Mouse (Mus musculus) intestine, embryonic 14.5 days (tissue): Measurements from ENCODE around the gene Tfip11. TPM values are rescaled to one million over a fixed set of nuclear protein-coding genes. Genes with fewer than 3 reads are reported as not detected.

Experiments
- ATAC-seq: fragments of 200-750 bp; cut with Nextera tagmentation; replicated peaks from 2 replicates; pipeline ENCODE4 v1.8.0; 2017; ENCODE audit warnings: low read depth, moderate number of reproducible peaks, moderate TSS enrichment, moderate library complexity; ENCODE audit not compliant: low FRiP score, low TSS enrichment
- DNase-seq: peaks from one replicate; pipeline ENCODE4 v3.0.0-alpha.2; 2018; ENCODE audit warnings: low spot score
- H3K27ac ChIP-seq: fragments of 300-500 bp; sonication (generic); 2 replicates; pipeline ENCODE4 v1.5.1; 2014; ENCODE audit warnings: low read depth, mild to moderate bottlenecking, control low read depth
- H3K27me3 ChIP-seq: fragments of 300-500 bp; sonication (generic); replicated peaks from 2 replicates; pipeline ENCODE4 v1.6.1; 2014; ENCODE audit warnings: low read length, control low read depth; ENCODE audit not compliant: control insufficient read depth, insufficient read depth
- H3K36me3 ChIP-seq: fragments of 300-500 bp; sonication (generic); 2 replicates; pipeline ENCODE4 v1.6.1; 2014; ENCODE audit warnings: low read length, control low read depth; ENCODE audit not compliant: control insufficient read depth, insufficient read depth
- H3K4me1 ChIP-seq: fragments of 300-500 bp; sonication (generic); replicated peaks from 2 replicates; pipeline ENCODE4 v1.6.1; 2014; ENCODE audit warnings: low read length, control low read depth, mixed read lengths; ENCODE audit not compliant: control insufficient read depth, insufficient read depth
- H3K4me2 ChIP-seq: fragments of 300-500 bp; sonication (generic); 2 replicates; pipeline ENCODE4 v1.6.1; 2014; ENCODE audit warnings: low read length
- H3K4me3 ChIP-seq: fragments of 300-500 bp; sonication (generic); 2 replicates; pipeline ENCODE4 v1.5.1; 2014; ENCODE audit warnings: low read depth, low read length, control low read depth, mixed read lengths
- H3K9ac ChIP-seq: fragments of 300-500 bp; sonication (generic); 2 replicates; pipeline ENCODE4 v1.6.1; 2014; ENCODE audit warnings: mild to moderate bottlenecking, low read length
- H3K9me3 ChIP-seq: fragments of 300-500 bp; sonication (generic); 2 replicates; pipeline ENCODE4 v1.6.1; 2016; ENCODE audit warnings: low read length, control low read depth; ENCODE audit not compliant: control insufficient read depth
- WGBS: fragments of 180-500 bp; shearing (Covaris S2); extraction: QIAGEN DNeasy Blood & Tissue Kit; methylation state at CpG from one replicate; pipeline ENCODE4 v1.1.7; 2014; 5-methylcytosine and 5-hydroxymethylcytosine counted together
- polyA plus RNA-seq: library from polyadenylated mRNA; unstranded; fragments of >200 nt; fragmentation: Nextera tagmentation; extraction: Ambion mirVana; gene quantifications from 2 replicates; pipeline ENCODE4 v1.2.1, GENCODE M21; 2014

Gene Tfip11
- polyA plus RNA-seq, 1 experiment from 2014 or later: 24.6 TPM

- DNase-seq (no peak), ATAC-seq (no peak)
- Histone ChIP-seq H3K36me3 (peaks cover 61% of the 10 kb centered on the region), H3K27ac (no peak overlapping the region), H3K4me3 (no peak overlapping the region), H3K9ac (no peak overlapping the region), H3K4me1 (peaks cover 15% of the 10 kb centered on the region; the same call in 1 of the 2 replicates), H3K9me3 (no peaks in the 10 kb centered on the region), H3K4me2 (no peak overlapping the region), H3K27me3 (no peaks in the 10 kb centered on the region)
- 63% methylated on average over 7 of the region's 7 CpGs for WGBS
Observed at GRCm38 (mm10) chr5:112339215-112339614, 13.1 kb downstream of the Tfip11 start.

- Histone ChIP-seq H3K4me2 (peak within 1 kb of the TSS; percentile 76), H3K4me3 (peak within 1 kb of the TSS; percentile 71), H3K27me3 (no peaks in the 10 kb centered on the region), H3K4me1 (peaks cover 21% of the 10 kb centered on the region; the same call in 1 of the 2 replicates), H3K36me3 (peaks cover 46% of the 10 kb centered on the region), H3K9ac (peak within 1 kb of the TSS; percentile 89), H3K27ac (peak within 1 kb of the TSS; percentile 70), H3K9me3 (no peaks in the 10 kb centered on the region)
- ATAC-seq: peak; percentile 56; the same call in 1 of the 2 replicates
- peak; percentile 97 for DNase-seq
- 2% methylated on average over 63 of the region's 64 CpGs for WGBS
Observed at GRCm38 (mm10) chr5:112342463-112343204, 16.5 kb downstream of the Tfip11 start, which contains the start of the genes Srrd and Hps4. TSS of gene Srrd (minus strand) at chr5:112343040. TSS of gene Hps4 (plus strand) at chr5:112343083.

GRCm38 (mm10) chr5:112343205-112343595 lies 17.0 kb downstream of the Tfip11 start:
- peak overlapping the region; percentile 89 for H3K9ac ChIP-seq
- H3K4me3 ChIP-seq: peak overlapping the region; percentile 71
- H3K27me3 ChIP-seq: no peaks in the 10 kb centered on the region
- peaks cover 21% of the 10 kb centered on the region; the same call in 1 of the 2 replicates for H3K4me1 ChIP-seq
- ATAC-seq (peak; percentile 52), DNase-seq (no peak)
- 0% methylated on average over 24 of the region's 24 CpGs for WGBS
- H3K36me3 ChIP-seq: peaks cover 46% of the 10 kb centered on the region
- H3K4me2 ChIP-seq: peak overlapping the region; percentile 76
- peak overlapping the region; percentile 70 for H3K27ac ChIP-seq
- H3K9me3 ChIP-seq: no peaks in the 10 kb centered on the region

GRCm38 (mm10) chr5:112344092-112344960 lies 18.2 kb downstream of the Tfip11 start:
- Histone ChIP-seq H3K9ac (no peak overlapping the region), H3K4me1 (peaks cover 21% of the 10 kb centered on the region; the same call in 1 of the 2 replicates), H3K4me2 (peak overlapping the region; percentile 76), H3K27ac (peak overlapping the region; percentile 70), H3K27me3 (no peaks in the 10 kb centered on the region), H3K36me3 (peaks cover 42% of the 10 kb centered on the region), H3K9me3 (no peaks in the 10 kb centered on the region), H3K4me3 (no peak overlapping the region)
- 74% methylated on average over 6 of the region's 6 CpGs for WGBS
- ATAC-seq: peak; percentile 52; the same call in 1 of the 2 replicates
- no peak for DNase-seq

- Histone ChIP-seq H3K4me1 (peaks cover 21% of the 10 kb centered on the region; the same call in 1 of the 2 replicates), H3K36me3 (peaks cover 45% of the 10 kb centered on the region), H3K4me3 (no peak overlapping the region), H3K9me3 (no peaks in the 10 kb centered on the region), H3K4me2 (peak overlapping the region; percentile 36; the same call in 1 of the 2 replicates), H3K27me3 (no peaks in the 10 kb centered on the region), H3K27ac (no peak overlapping the region), H3K9ac (0 out of 2 replicates have a peak overlapping the region, but pooled peaks have one; percentile 10)
- ATAC-seq: no peak
- DNase-seq: no peak
- 80% methylated on average over 16 of the region's 16 CpGs for WGBS
Observed at GRCm38 (mm10) chr5:112346211-112346965, 20.2 kb downstream of the Tfip11 start.

- Histone ChIP-seq H3K36me3 (peaks cover 69% of the 10 kb centered on the region), H3K4me2 (no peak overlapping the region), H3K27ac (no peak overlapping the region), H3K4me3 (no peak overlapping the region), H3K9me3 (no peaks in the 10 kb centered on the region), H3K4me1 (peaks cover 7% of the 10 kb centered on the region; the same call in 1 of the 2 replicates), H3K27me3 (no peaks in the 10 kb centered on the region), H3K9ac (no peak overlapping the region)
- DNase-seq (no peak), ATAC-seq (no peak)
- 93% methylated on average over 8 of the region's 8 CpGs for WGBS
Observed at GRCm38 (mm10) chr5:112349169-112349568, 23.0 kb downstream of the Tfip11 start.

GRCm38 (mm10) chr5:112355493-112355892 lies 29.3 kb downstream of the Tfip11 start:
- no peak for ATAC-seq
- WGBS: 93% methylated on average over 6 of the region's 6 CpGs

GRCm38 (mm10) chr5:112355910-112356309 lies 29.8 kb downstream of the Tfip11 start, which contains the start of gene Gm6583:
TSS of gene Gm6583 (minus strand) at chr5:112356033.
- no peaks in the 10 kb centered on the region for H3K4me1 ChIP-seq
- 60% methylated on average over 13 of the region's 13 CpGs for WGBS
- no peaks in the 10 kb centered on the region for H3K27me3 ChIP-seq
- no peak within 1 kb of the TSS for H3K4me3 ChIP-seq
- peaks cover 49% of the 10 kb centered on the region for H3K36me3 ChIP-seq
- H3K9ac ChIP-seq: no peak within 1 kb of the TSS
- ATAC-seq (no peak), DNase-seq (no peak)
- no peak within 1 kb of the TSS for H3K27ac ChIP-seq
- no peak within 1 kb of the TSS for H3K4me2 ChIP-seq
- no peaks in the 10 kb centered on the region for H3K9me3 ChIP-seq

More at GRCm38 (mm10) chr5:112355493-112355892, 29.3 kb downstream of the Tfip11 start:
- Histone ChIP-seq H3K4me3 (no peak overlapping the region), H3K4me1 (no peaks in the 10 kb centered on the region), H3K36me3 (peaks cover 54% of the 10 kb centered on the region), H3K27ac (no peak overlapping the region), H3K4me2 (no peak overlapping the region), H3K27me3 (no peaks in the 10 kb centered on the region), H3K9ac (no peak overlapping the region), H3K9me3 (no peaks in the 10 kb centered on the region)
- no peak for DNase-seq
